Mouse (Mus musculus) cortical plate, adult 2 months (tissue): ENCODE results near the gene Kirrel3. TPM values are rescaled to one million over a fixed set of nuclear protein-coding genes. Genes with fewer than 3 reads are reported as not detected.
A peak's percentile ranks its signal among the peaks of the same experiment; 100 is the strongest.

Source experiments
- H3K27ac ChIP-seq: fragments of 200-500 bp; 2 replicates; pipeline ENCODE4 v1.5.1; 2012; ENCODE audit warnings: low read length, control low read depth, inconsistent platforms; ENCODE audit not compliant: insufficient read depth
- H3K4me1 ChIP-seq: fragments of 200-500 bp; 2 replicates; pipeline ENCODE4 v1.6.1; 2011; ENCODE audit warnings: low read length; ENCODE audit not compliant: control insufficient read depth, insufficient read depth
- H3K4me3 ChIP-seq: fragments of 200-500 bp; 2 replicates; pipeline ENCODE4 v1.5.1; 2011; ENCODE audit warnings: mild to moderate bottlenecking, low read length, control low read depth; ENCODE audit not compliant: insufficient read depth
- CTCF ChIP-seq: fragments of 200-500 bp; IDR thresholded peaks from 2 replicates; pipeline ENCODE4 v1.5.1; 2011; ENCODE audit warnings: mild to moderate bottlenecking, control low read depth, low read length; ENCODE audit not compliant: insufficient read depth; ENCODE audit errors: extremely low read depth
- POLR2A ChIP-seq: fragments of 200-500 bp; IDR thresholded peaks from 2 replicates; pipeline ENCODE4 v1.6.1; 2011; ENCODE audit warnings: mild to moderate bottlenecking, low read length, control low read depth; ENCODE audit not compliant: insufficient read depth; ENCODE audit errors: extremely low read depth
- polyA plus RNA-seq: library from polyadenylated mRNA; depleted of rRNA; stranded (reverse); fragments of >200 nt; gene quantifications from 2 replicates; pipeline ENCODE4 v1.2.3, GENCODE M21; 2012

The Kirrel3 gene
- polyA plus RNA-seq, 1 experiment, result 23.1 TPM

DNA sequence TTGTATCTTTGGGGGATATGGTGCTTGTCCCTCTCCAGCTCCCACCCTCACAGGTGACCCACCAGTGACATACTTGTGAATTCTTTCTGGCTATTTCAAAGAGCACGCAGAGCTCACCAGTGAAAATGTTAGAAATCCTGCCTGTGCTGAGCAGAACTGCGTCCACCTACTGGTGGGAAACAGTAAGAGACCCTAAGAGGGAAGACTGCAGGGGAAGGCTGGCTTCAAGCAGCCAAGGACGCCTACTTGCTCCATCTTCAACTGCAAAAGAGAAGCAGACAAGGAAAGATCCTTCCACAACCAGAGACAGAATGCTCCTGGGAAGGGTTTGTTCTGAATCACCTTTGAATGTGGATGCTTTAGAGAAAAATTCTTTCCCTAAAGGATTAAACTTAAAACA is 16.5 kb upstream of the Kirrel3 start:
- Histone ChIP-seq H3K4me3 (no peak overlapping the region), H3K27ac (no peak overlapping the region), H3K4me1 (no peaks in the 10 kb centered on the region; the same call in 1 of the 2 replicates)
- TF ChIP-seq POLR2A (no peak), CTCF (no peak)

- no peak overlapping the region for H3K4me3 ChIP-seq
- TF ChIP-seq CTCF, result no peak
- no peak for TF ChIP-seq POLR2A
Measured at GRCm38 (mm10) chr9:34476206-34476605, 9.5 kb upstream of the Kirrel3 start.

DNA sequence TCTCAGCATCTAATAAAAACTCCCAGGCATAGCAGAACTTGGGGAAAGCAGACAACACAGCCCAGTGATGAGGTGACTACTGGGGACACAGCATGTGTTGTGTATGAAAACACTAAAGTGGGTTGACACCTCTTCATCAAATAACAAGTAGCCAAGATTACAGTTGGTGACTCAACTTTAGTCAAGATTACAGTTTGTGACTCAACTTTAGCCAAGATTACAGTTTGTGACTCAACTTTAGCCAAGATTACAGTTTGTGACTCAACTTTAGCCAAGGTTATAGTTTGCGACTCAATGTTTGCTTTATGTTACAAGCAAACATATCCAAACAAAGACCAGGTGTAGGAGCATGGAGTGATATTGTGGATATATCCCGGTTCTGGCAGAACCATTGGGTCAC is 7.2 kb upstream of the Kirrel3 start:
- Histone ChIP-seq H3K4me1 (peaks cover 3% of the 10 kb centered on the region; the same call in 1 of the 2 replicates), H3K4me3 (no peak overlapping the region), H3K27ac (no peak overlapping the region)
- TF ChIP-seq CTCF, result no peak
- no peak for TF ChIP-seq POLR2A

More at GRCm38 (mm10) chr9:34476206-34476605, 9.5 kb upstream of the Kirrel3 start:
- H3K27ac ChIP-seq, result no peak overlapping the region
- H3K4me1 ChIP-seq, result peaks cover 2% of the 10 kb centered on the region; the same call in 1 of the 2 replicates

- H3K27ac ChIP-seq, result no peak overlapping the region
- H3K4me1 ChIP-seq, result peaks cover 5% of the 10 kb centered on the region; the same call in 1 of the 2 replicates
- no peak for TF ChIP-seq CTCF
- no peak for TF ChIP-seq POLR2A
- no peak overlapping the region for H3K4me3 ChIP-seq
Measured at GRCm38 (mm10) chr9:34483236-34483635, 2.5 kb upstream of the Kirrel3 start.

DNA sequence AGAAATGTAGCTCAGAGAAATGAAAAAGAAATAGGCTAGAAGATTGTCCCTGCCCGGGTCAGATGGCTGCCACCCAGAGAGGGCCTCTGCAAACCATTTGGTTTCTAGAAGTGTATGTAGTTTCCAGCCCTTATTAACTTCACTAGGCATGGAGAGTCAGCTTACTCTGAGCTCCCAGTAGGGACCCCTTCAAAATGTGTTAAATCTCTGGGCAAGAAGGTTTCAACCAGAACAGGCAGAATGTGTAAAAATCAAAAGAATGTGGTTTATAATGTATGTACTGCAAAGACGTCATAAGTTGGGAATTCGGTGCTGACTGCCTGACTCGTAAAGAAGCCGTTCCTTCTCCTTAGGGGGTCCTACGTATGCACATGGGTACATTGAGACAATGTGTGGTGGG is 1.0 kb upstream of the Kirrel3 start:
- TF ChIP-seq POLR2A, result no peak
- no peak for TF ChIP-seq CTCF
- Histone ChIP-seq H3K27ac (no peak overlapping the region), H3K4me1 (peaks cover 5% of the 10 kb centered on the region; the same call in 1 of the 2 replicates), H3K4me3 (no peak overlapping the region)

DNA sequence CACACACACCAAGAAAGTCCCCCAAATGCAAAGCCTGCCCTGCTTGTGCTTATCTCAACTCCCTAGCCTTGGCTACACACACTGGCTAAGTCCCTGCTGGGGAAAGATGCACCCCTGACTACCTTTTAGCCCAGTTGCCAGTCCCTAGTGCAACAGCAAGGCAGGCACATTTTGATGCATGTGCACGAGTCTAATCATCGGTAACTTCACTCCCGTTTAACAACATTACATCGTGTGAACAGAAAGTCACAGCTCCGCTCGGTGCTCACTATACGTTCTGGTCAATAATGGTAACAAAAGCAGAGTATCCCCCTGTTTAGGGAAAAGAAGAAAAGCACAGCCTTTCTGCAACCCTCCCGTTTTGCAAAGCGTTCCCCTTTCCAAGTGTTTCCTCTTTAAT is 2.6 kb downstream of the Kirrel3 start:
- Histone ChIP-seq H3K4me3 (peak overlapping the region; percentile 67), H3K27ac (no peak overlapping the region), H3K4me1 (peaks cover 4% of the 10 kb centered on the region; the same call in 1 of the 2 replicates)
- TF ChIP-seq POLR2A (no peak), CTCF (no peak)

DNA sequence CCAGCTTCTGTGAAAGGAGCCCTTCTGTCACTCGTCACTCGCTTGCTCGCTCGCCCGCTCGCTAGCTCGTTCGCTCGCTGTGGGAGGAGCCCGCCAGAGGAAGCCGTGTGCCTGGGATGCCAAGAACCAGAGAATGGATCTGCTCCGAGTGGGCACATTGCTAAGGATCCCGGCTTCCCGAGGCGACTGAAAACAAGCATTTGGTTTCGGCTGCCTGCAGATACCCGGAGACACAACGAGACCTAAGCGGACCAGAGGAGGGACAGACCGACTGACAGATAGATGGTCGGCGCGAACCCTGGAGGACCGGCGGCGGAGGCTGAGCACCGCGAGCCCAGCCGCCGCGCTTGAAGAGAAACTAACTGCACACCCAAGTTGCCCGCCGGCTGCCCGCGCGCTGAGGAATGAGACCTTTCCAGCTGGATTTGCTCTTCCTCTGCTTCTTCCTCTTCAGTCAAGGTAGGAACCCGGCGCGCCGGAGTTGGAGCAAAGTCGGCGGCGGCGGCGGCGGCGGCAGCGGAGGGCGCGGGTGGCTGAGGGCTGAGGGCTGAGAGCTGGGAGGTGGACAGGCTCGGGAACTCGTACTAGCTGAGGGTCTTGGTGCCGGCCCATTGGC is 3.1 kb downstream of the Kirrel3 start:
- TF ChIP-seq POLR2A (peak; percentile 80), CTCF (no peak)
- Histone ChIP-seq H3K27ac (no peak overlapping the region), H3K4me3 (peak overlapping the region; percentile 67), H3K4me1 (peaks cover 2% of the 10 kb centered on the region; the same call in 1 of the 2 replicates)

GRCm38 (mm10) chr9:34489316-34489710 is 3.6 kb downstream of the Kirrel3 start:
- no peak overlapping the region for H3K27ac ChIP-seq
- H3K4me1 ChIP-seq, result peaks cover 2% of the 10 kb centered on the region; the same call in 1 of the 2 replicates
- peak overlapping the region; percentile 67 for H3K4me3 ChIP-seq
- TF ChIP-seq POLR2A (no peak), CTCF (no peak)

- Histone ChIP-seq H3K4me3 (peak overlapping the region; percentile 67), H3K27ac (no peak overlapping the region), H3K4me1 (peaks cover 2% of the 10 kb centered on the region; the same call in 1 of the 2 replicates)
- TF ChIP-seq POLR2A (no peak), CTCF (no peak)
Measured at GRCm38 (mm10) chr9:34489760-34490159, 4.1 kb downstream of the Kirrel3 start.

GRCm38 (mm10) chr9:34492121-34492520 is 6.4 kb downstream of the Kirrel3 start:
- peaks cover 2% of the 10 kb centered on the region; the same call in 1 of the 2 replicates for H3K4me1 ChIP-seq
- no peak overlapping the region for H3K27ac ChIP-seq
- no peak overlapping the region for H3K4me3 ChIP-seq
- TF ChIP-seq CTCF (no peak), POLR2A (no peak)

DNA sequence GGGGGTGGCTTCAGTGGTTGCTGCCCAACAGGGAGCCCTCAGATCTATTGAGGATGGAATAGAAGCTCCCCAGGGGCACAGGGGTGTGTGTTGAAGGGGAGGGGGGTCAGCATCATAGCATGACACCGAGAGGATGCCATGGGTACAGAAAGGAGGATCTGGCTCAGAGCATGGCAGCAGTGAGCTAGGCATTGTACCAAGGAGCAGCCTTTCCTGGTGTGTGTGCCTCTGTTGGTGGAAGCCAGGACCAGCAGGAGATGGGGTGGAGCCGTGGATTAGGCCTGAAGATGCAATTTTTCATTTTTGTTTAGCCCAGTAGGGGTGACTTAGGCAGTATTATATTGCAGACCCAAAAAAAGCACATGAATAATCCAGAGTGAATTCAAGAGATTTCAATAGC is 7.9 kb downstream of the Kirrel3 start:
- H3K4me3 ChIP-seq, result no peak overlapping the region
- no peak overlapping the region for H3K27ac ChIP-seq
- H3K4me1 ChIP-seq, result no peaks in the 10 kb centered on the region
- TF ChIP-seq CTCF, result no peak
- no peak for TF ChIP-seq POLR2A
